Mouse (Mus musculus) CH12.LX (cell line): ENCODE results near the gene Sertad4. TPM values are rescaled to one million over a fixed set of nuclear protein-coding genes. Genes with fewer than 3 reads are reported as not detected.

ENCODE experiments used
- DNase-seq: peaks from one replicate; pipeline ENCODE4 v3.0.0-alpha.2; 2013; ENCODE audit errors: extremely low read depth
- H3K27ac ChIP-seq: 2 replicates; pipeline ENCODE4 v1.5.1; 2012; ENCODE audit warnings: low read depth, mild to moderate bottlenecking, control low read depth, moderate library complexity; ENCODE audit not compliant: insufficient read depth
- H3K27me3 ChIP-seq: replicated peaks from 2 replicates; pipeline ENCODE3; 2012; ENCODE audit warnings: inconsistent platforms
- H3K36me3 ChIP-seq, 2 experiments: replicated peaks in 1 of 2; 2 replicates each; pipeline versions ENCODE3 to v1.6.1; 2012; ENCODE audit warnings: inconsistent platforms in 1 of 2, low read length in 1 of 2, mild to moderate bottlenecking in 1 of 2, mixed read lengths in 1 of 2, moderate library complexity in 1 of 2; ENCODE audit not compliant: control insufficient read depth in 1 of 2, insufficient read depth in 1 of 2
- H3K4me1 ChIP-seq, 2 experiments: 2 replicates each; pipeline ENCODE4 v1.6.1; 2012; ENCODE audit warnings: inconsistent platforms in 1 of 2, moderate library complexity in 1 of 2; ENCODE audit not compliant: insufficient read depth in 2 of 2, control insufficient read depth in 1 of 2
- H3K4me2 ChIP-seq: 2 replicates; pipeline ENCODE4 v1.6.1; 2012; ENCODE audit warnings: low read depth, mild to moderate bottlenecking, control low read depth; ENCODE audit not compliant: poor library complexity, insufficient read depth, severe bottlenecking
- H3K4me3 ChIP-seq, 3 experiments: fragments of 150-350 bp in 1 of 3; sonication (generic) in 1 of 3; replicated peaks in 1 of 3; 2 replicates each; pipeline versions ENCODE3 to v1.5.1; 2011 to 2012; ENCODE audit warnings: low read depth in 2 of 3, low read length in 2 of 3, mild to moderate bottlenecking in 2 of 3, moderate library complexity in 2 of 3, control low read depth in 1 of 3, improper control_type of control experiment in 1 of 3, inconsistent platforms in 1 of 3, mixed read lengths in 1 of 3; ENCODE audit not compliant: poor library complexity in 1 of 3
- H3K79me2 ChIP-seq: replicated peaks from 2 replicates; pipeline ENCODE4 v1.6.1; 2012; ENCODE audit warnings: mild to moderate bottlenecking, moderate library complexity; ENCODE audit not compliant: control insufficient read depth, poor library complexity, insufficient read depth, severe bottlenecking; ENCODE audit errors: extremely low read depth
- H3K9ac ChIP-seq: 2 replicates; pipeline ENCODE4 v1.6.1; 2012; ENCODE audit warnings: low read depth, mild to moderate bottlenecking, control low read depth, moderate library complexity; ENCODE audit not compliant: insufficient read depth
- H3K9me3 ChIP-seq: replicated peaks from 2 replicates; pipeline ENCODE3; 2012; ENCODE audit warnings: low read length, inconsistent platforms, mixed read lengths
- BHLHE40 ChIP-seq: IDR thresholded peaks from 2 replicates; pipeline ENCODE4 v1.6.1; 2011; ENCODE audit warnings: mild to moderate bottlenecking, low read depth, low read length, improper control_type of control experiment
- CHD1 ChIP-seq: IDR thresholded peaks from 2 replicates; pipeline ENCODE4 v1.6.1; 2012; ENCODE audit warnings: low read depth, low read length, improper control_type of control experiment, inconsistent platforms
- CHD2 ChIP-seq: IDR thresholded peaks from 2 replicates; pipeline ENCODE4 v1.6.1; 2011; ENCODE audit warnings: low read length, improper control_type of control experiment
- EP300 ChIP-seq: IDR thresholded peaks from 2 replicates; pipeline ENCODE4 v1.6.1; 2011; ENCODE audit warnings: low read length, improper control_type of control experiment
- ETS1 ChIP-seq: conservative IDR thresholded peaks from 2 replicates; pipeline ENCODE4 v1.6.1; 2012; ENCODE audit warnings: low read depth, mild to moderate bottlenecking, inconsistent platforms, low read length, improper control_type of control experiment, moderate library complexity
- GABPA ChIP-seq: IDR thresholded peaks from 2 replicates; pipeline ENCODE4 v1.6.1; 2012; ENCODE audit warnings: low read depth, low read length, improper control_type of control experiment, inconsistent platforms; ENCODE audit not compliant: insufficient replicate concordance
- HCFC1 ChIP-seq: IDR thresholded peaks from 2 replicates; pipeline ENCODE4 v1.6.1; 2012; ENCODE audit warnings: low read depth, mild to moderate bottlenecking, inconsistent platforms, low read length, improper control_type of control experiment
- IRF4 ChIP-seq: IDR thresholded peaks from 2 replicates; pipeline ENCODE4 v1.6.1; 2014; ENCODE audit warnings: low read depth, mild to moderate bottlenecking, inconsistent platforms, low read length, improper control_type of control experiment
- JUND ChIP-seq: conservative IDR thresholded peaks from 2 replicates; pipeline ENCODE4 v1.6.1; 2011; ENCODE audit warnings: low read depth, low read length, improper control_type of control experiment
- MAX ChIP-seq: IDR thresholded peaks from 2 replicates; pipeline ENCODE4 v1.6.1; 2011; ENCODE audit warnings: low read length, improper control_type of control experiment
- MAZ ChIP-seq: IDR thresholded peaks from 2 replicates; pipeline ENCODE4 v1.6.1; 2012; ENCODE audit warnings: low read depth, mild to moderate bottlenecking, inconsistent platforms, low read length, improper control_type of control experiment, moderate library complexity
- MEF2A ChIP-seq: IDR thresholded peaks from 2 replicates; pipeline ENCODE4 v1.6.1; 2014; ENCODE audit warnings: low read depth, mild to moderate bottlenecking, inconsistent platforms, low read length, improper control_type of control experiment, borderline replicate concordance
- MXI1 ChIP-seq: IDR thresholded peaks from 2 replicates; pipeline ENCODE4 v1.6.1; 2011; ENCODE audit warnings: mild to moderate bottlenecking, low read depth, low read length, improper control_type of control experiment
- MYC ChIP-seq: IDR thresholded peaks from 2 replicates; pipeline ENCODE4 v1.6.1; 2011; ENCODE audit warnings: low read depth, mild to moderate bottlenecking, improper control_type of control experiment, low read length
- NRF1 ChIP-seq: IDR thresholded peaks from 2 replicates; pipeline ENCODE4 v1.6.1; 2014; ENCODE audit warnings: low read depth, mild to moderate bottlenecking, inconsistent platforms, low read length, improper control_type of control experiment, moderate library complexity
- PAX5 ChIP-seq: IDR thresholded peaks from 2 replicates; pipeline ENCODE4 v1.6.1; 2012; ENCODE audit warnings: low read length, inconsistent platforms, mixed read lengths
- POLR2AphosphoS2 ChIP-seq: IDR thresholded peaks from 2 replicates; pipeline ENCODE4 v1.6.1; 2011; ENCODE audit warnings: low read depth, low read length, improper control_type of control experiment
- RAD21 ChIP-seq: IDR thresholded peaks from 2 replicates; pipeline ENCODE4 v1.6.1; 2011; ENCODE audit warnings: low read depth, mild to moderate bottlenecking, low read length, improper control_type of control experiment, moderate library complexity
- SIN3A ChIP-seq: IDR thresholded peaks from 2 replicates; pipeline ENCODE4 v1.6.1; 2012; ENCODE audit warnings: low read length, improper control_type of control experiment, inconsistent platforms
- TBP ChIP-seq: conservative IDR thresholded peaks from 2 replicates; pipeline ENCODE4 v1.6.1; 2011; ENCODE audit warnings: low read depth, low read length, improper control_type of control experiment
- TCF12 ChIP-seq: IDR thresholded peaks from 2 replicates; pipeline ENCODE4 v1.6.1; 2014; ENCODE audit warnings: low read depth, mild to moderate bottlenecking, inconsistent platforms, low read length, improper control_type of control experiment
- UBTF ChIP-seq: IDR thresholded peaks from 2 replicates; pipeline ENCODE4 v1.6.1; 2012; ENCODE audit warnings: low read depth, mild to moderate bottlenecking, inconsistent platforms, low read length, improper control_type of control experiment, moderate library complexity
- USF2 ChIP-seq: conservative IDR thresholded peaks from 2 replicates; pipeline ENCODE4 v1.6.1; 2011; ENCODE audit warnings: low read depth, low read length, improper control_type of control experiment
- ZC3H11A ChIP-seq: IDR thresholded peaks from 2 replicates; pipeline ENCODE4 v1.6.1; 2012; ENCODE audit warnings: low read depth, mild to moderate bottlenecking, inconsistent platforms, low read length, improper control_type of control experiment
- ZKSCAN1 ChIP-seq: IDR thresholded peaks from 2 replicates; pipeline ENCODE4 v1.6.1; 2012; ENCODE audit warnings: low read depth, inconsistent platforms, low read length, improper control_type of control experiment, borderline replicate concordance
- ZMIZ1 ChIP-seq: IDR thresholded peaks from 2 replicates; pipeline ENCODE4 v1.6.1; 2012; ENCODE audit warnings: low read depth, mild to moderate bottlenecking, inconsistent platforms, low read length, improper control_type of control experiment
- ZNF384 ChIP-seq: IDR thresholded peaks from 2 replicates; pipeline ENCODE4 v1.6.1; 2012; ENCODE audit warnings: low read depth, low read length, improper control_type of control experiment, inconsistent platforms
- dilution Hi-C: fragments of 300-500 bp; cut with MboI; formaldehyde crosslinking; loops from 2 replicates; pipeline ENCODE4 v1.14.3; 2020; ENCODE audit warnings: low sequenced_read_pairs; ENCODE audit not compliant: extremely low pct_unique_long_range_greater_than_20kb, extremely low pct_ligation_motif_present
- in situ Hi-C: fragments of 300-500 bp; cut with MboI; formaldehyde crosslinking; loops from 3 replicates; pipeline ENCODE4 v1.14.3; 2019; ENCODE audit warnings: low sequenced_read_pairs, low pct_ligation_motif_present, low pct_unique_long_range_greater_than_20kb, mixed read lengths
- polyA plus RNA-seq: library from polyadenylated mRNA; unstranded; fragments of >175 nt; gene quantifications from 2 replicates; pipeline ENCODE4 v1.2.1, GENCODE M21; 2012; ENCODE audit warnings: low read depth; ENCODE audit not compliant: insufficient read length
- total RNA-seq, 2 experiments: library from RNA; depleted of rRNA; stranded (reverse); fragments of 300-350 nt in 1 of 2; fragments of >200 nt in 1 of 2; gene quantifications; 2 replicates each; pipeline ENCODE4 v1.2.3; 2012 to 2014

The Sertad4 gene
- total and polyA plus RNA-seq, 3 experiments = 0.74 TPM; not detected in 2

DNA sequence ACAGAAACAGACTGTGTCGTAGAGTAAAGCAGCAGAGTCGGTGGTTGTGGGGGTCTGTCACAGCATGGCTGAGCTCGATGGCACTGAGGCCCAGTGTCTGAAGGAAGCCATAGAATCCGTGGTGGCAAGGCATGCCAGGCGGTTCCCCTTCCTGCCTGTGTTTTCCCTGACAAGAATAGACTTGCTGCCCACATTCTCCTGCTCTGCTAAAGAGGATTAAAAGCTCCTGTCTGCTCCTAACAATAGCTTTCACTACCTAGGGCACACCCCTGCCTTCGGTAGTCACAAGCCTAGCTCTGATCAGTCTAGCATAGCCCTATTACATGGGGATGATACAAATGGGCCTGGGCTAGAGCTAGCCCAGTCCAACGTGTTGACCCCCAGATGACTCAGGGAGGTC, 26.6 kb downstream of the Sertad4 start:
- no peaks in the 10 kb centered on the region for H3K4me1 ChIP-seq
- H3K27ac ChIP-seq = no peak overlapping the region
- peaks cover 5% of the 10 kb centered on the region for H3K9me3 ChIP-seq
- DNase-seq = no peak
- no peak overlapping the region for H3K4me2 ChIP-seq
- no peak overlapping the region for H3K9ac ChIP-seq
- H3K27me3 ChIP-seq = no peaks in the 10 kb centered on the region
- dilution Hi-C loops (no loop called here), in situ Hi-C loops (no loop called here)
- TF ChIP-seq PAX5 = no peak
- no peak for TF ChIP-seq RAD21
- TF ChIP-seq ZNF384 = no peak
- TF ChIP-seq MEF2A = no peak
- no peak for TF ChIP-seq TBP
- no peak for TF ChIP-seq CHD2
- no peak overlapping the region for H3K4me3 ChIP-seq
- H3K36me3 ChIP-seq = no peaks in the 10 kb centered on the region
- H3K79me2 ChIP-seq = no peaks in the 10 kb centered on the region

DNA sequence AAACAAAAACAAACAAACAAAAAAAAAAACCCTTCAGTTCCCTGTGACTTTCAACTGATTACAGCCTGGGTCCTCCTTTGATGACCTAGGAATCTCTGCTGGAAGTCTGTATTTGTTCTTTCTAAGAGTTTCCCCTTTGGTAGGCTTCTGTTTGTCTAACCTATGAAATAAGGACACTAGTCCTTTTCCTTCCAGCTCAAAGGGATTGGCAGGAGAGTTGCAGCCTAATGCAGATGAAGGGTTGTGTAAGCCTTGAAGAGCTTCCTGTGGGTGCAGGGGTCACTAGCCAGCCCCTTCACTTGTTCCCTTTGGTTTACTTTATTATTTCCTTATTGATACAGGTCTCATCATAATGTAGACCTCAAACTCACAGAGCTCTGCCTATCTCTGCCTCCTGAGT, 27.6 kb downstream of the Sertad4 start:
- H3K9ac ChIP-seq = no peak overlapping the region
- no peak for DNase-seq
- dilution Hi-C loops = no loop called here
- no peak overlapping the region for H3K27ac ChIP-seq
- no peak for TF ChIP-seq ZC3H11A
- no peak for TF ChIP-seq USF2
- no peak for TF ChIP-seq ETS1
- TF ChIP-seq HCFC1 = no peak
- no peak for TF ChIP-seq CHD1
- TF ChIP-seq GABPA = no peak
- TF ChIP-seq POLR2AphosphoS2 = no peak
- TF ChIP-seq MYC = no peak
- no peak for TF ChIP-seq EP300
- no peak for TF ChIP-seq PAX5
- TF ChIP-seq JUND = no peak
- no peak for TF ChIP-seq CHD2
- no peaks in the 10 kb centered on the region for H3K27me3 ChIP-seq
- no peak overlapping the region for H3K4me3 ChIP-seq
- no peak overlapping the region for H3K4me2 ChIP-seq
- H3K79me2 ChIP-seq = no peaks in the 10 kb centered on the region
- no peaks in the 10 kb centered on the region for H3K4me1 ChIP-seq
- H3K36me3 ChIP-seq = no peaks in the 10 kb centered on the region
- H3K9me3 ChIP-seq = peaks cover 5% of the 10 kb centered on the region
- in situ Hi-C loops = no loop called here

DNA sequence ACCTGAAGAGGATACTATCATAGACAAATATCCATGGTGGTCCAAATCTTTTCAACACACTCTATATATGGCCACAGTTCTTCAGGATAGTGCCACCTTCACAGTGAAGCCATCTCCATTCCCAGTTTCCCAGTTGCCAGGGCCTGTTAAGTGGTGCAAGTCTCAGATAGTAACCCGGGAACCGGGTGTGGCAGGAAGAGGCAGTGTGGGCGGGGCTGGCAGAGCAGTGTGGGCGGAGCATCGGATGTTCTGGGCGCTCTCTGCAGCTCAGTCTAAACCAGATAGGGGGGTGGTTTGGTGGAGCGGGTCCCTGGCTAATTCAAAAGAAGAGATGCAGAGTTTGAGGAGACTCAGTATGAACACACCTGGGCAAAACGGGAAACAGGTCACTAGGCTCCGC, 29.8 kb downstream of the Sertad4 start:
- Histone ChIP-seq H3K27ac (no peak overlapping the region), H3K9me3 (peaks cover 5% of the 10 kb centered on the region), H3K4me1 (no peaks in the 10 kb centered on the region), H3K79me2 (no peaks in the 10 kb centered on the region)
- dilution Hi-C loops = no loop called here
- no peak for DNase-seq
- no peak for TF ChIP-seq MAZ
- no peak for TF ChIP-seq NRF1
- TF ChIP-seq JUND = no peak
- TF ChIP-seq CHD1 = no peak
- TF ChIP-seq ZMIZ1 = no peak
- TF ChIP-seq UBTF = no peak
- no peak for TF ChIP-seq SIN3A
- TF ChIP-seq HCFC1 = no peak
- TF ChIP-seq ZKSCAN1 = no peak
- TF ChIP-seq IRF4 = no peak
- no peak for TF ChIP-seq BHLHE40
- TF ChIP-seq MXI1 = no peak
- TF ChIP-seq PAX5 = no peak
- TF ChIP-seq TCF12 = no peak
- TF ChIP-seq MAX = no peak
- TF ChIP-seq, all 38 proteins: peak for 0
- H3K36me3 ChIP-seq = no peaks in the 10 kb centered on the region
- H3K4me2 ChIP-seq = no peak overlapping the region
- H3K9ac ChIP-seq = no peak overlapping the region
- H3K4me3 ChIP-seq = no peak overlapping the region
- in situ Hi-C loops = no loop called here
- no peaks in the 10 kb centered on the region for H3K27me3 ChIP-seq
